Mouse (Mus musculus) lung, postnatal 14 days (tissue): ENCODE measurements around the gene Rgs11.
A peak's percentile ranks its signal among the peaks of the same experiment; 100 is the strongest.
"Not testable (repeated sequence)": the region's sequence is repeated elsewhere in the genome, so short reads cannot be mapped to it uniquely, and the experiment has no call there.

Experiments
- DNase-seq: peaks from one replicate; pipeline ENCODE4 v3.0.0; 2021

Gene Rgs11

DNA sequence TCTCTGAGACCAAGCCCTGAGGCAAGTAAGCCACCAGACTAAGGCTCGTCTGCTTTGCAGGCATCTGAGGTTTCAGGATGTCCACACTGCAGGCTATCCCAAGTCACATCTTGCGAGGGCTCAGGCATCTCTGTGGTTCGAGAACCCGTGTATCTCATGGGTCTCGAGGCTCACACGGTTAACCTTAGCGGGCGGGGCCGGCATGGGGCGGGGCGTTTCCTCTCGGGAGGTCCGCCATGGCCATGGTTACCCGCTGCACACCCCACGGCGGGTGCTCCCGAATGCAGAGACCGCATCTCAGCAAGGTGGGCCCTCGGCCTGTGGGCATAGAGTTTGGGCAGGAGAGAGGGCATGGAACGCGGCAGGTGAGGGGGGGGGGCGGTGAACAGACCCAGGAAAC lies at the start of gene Rgs11:
TSS of gene Rgs11 (plus strand) at position 215 of the 400 bp plus-strand sequence.
- DNase-seq, result peak; percentile 48

GRCm38 (mm10) chr17:26162736-26163135 lies 40.0 kb upstream of the Rgs11 start:
- DNase-seq, result no peak

- no peak for DNase-seq
These were observed 34.7 kb upstream of the Rgs11 start for GRCm38 (mm10) chr17:26168039-26168438.

DNA sequence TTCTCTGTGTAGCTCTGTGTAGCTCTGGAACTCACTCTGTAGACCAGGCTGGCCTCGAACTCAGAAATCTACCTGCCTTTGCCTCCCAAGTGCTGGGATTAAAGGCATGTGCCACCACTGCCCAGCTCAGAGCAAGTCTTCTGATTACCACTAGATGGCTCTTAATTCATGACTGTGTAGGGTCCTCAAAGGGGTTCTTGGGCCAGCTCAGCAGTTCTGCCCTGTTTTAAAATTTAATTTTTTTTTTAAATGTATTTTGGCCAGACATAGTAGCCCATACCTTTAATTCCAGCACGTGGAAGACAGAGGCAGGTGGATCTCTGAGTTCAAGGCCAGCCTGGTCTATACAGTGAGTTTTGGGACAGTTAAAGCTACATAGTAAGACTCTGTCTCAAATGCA lies 27.5 kb upstream of the Rgs11 start:
- DNase-seq, result not testable (repeated sequence)

DNA sequence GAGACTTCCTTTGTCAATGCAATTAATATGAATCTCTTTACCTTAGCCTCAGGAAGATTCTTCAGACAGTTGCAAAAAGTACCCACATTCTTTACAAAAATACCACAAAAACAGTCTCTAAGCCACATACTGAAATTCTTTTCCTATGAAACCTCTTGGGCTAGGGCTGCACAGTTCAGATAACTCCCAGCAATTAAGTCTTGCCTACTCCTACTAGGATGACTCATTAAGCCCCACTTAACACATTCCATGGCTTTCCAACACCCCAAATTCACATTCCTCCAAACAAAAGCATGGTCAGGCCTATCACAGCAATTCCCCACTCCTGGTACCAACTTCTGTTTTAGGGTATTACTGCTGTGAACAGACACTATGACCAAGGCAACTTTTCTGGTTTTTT lies 24.1 kb upstream of the Rgs11 start:
- DNase-seq, result no peak

DNA sequence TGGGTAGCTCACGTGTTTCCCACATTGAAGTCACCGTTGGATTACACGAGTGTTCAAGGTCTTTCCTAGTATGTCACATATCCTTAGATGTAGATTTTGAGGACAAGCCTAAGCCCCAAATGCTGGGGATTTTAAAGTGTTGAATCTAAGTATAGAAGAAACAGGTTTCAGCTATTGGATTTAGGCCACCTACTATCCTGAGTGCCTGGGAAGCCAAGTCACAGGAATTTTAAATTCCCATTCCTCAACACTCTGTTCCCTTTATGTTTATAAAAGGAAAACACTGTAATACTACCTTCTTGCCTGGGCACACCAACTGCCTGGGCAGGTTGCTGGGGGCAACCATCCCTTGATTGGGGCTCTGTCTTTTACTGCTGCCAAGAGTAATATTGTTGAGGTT lies 21.6 kb upstream of the Rgs11 start:
- DNase-seq, result no peak

DNA sequence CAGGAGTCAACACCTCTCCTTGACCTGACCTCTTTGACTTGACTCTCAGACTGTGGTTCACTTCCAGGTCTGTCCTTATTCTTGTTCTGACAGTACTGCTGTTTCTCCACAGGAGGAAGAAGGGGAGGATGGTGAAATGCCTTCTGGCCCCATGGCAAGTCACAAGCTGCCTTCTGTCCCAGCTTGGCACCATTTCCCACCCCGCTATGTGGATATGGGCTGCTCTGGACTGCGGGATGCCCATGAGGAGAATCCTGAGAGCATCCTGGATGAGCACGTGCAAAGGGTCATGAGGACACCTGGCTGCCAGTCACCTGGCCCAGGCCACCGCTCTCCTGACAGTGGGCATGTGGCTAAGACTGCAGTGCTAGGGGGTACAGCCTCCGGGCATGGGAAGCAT lies 15.2 kb upstream of the Rgs11 start:
- DNase-seq, result no peak

DNA sequence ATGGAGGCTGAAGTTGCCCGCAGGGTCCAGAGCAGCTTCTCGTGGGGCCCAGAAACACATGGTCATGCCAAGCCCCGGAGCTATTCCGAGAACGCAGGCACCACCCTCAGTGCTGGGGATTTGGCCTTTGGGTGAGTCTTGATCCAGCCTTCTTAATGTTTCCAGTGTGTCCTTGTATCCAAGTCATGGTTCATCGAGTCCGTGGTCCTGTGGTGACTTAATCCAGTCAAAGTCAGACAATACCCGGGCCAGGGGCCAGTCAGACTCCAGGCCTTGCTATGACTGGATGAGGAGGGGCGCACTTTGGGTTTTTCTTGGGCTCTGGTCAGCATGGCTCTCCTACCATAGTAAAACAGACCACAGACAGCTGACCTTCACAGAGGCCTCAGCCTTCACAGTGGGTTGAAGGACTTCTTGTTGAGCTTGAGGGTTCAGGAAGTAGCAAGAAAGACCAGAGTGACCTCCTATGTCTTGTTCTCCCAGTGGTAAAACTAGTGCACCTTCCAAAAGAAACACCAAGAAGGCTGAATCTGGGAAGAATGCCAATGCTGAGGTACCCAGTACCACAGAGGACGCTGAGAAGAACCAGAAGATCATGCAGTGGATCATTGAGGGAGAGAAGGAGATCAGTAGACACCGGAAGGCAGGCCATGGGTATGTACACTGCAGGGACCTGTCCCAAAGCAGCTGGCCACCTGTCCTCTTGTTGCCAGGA lies 14.5 kb upstream of the Rgs11 start:
- DNase-seq, result no peak

- DNase-seq, result not testable (repeated sequence)
These were observed 11.3 kb upstream of the Rgs11 start for GRCm38 (mm10) chr17:26191486-26191885.

DNA sequence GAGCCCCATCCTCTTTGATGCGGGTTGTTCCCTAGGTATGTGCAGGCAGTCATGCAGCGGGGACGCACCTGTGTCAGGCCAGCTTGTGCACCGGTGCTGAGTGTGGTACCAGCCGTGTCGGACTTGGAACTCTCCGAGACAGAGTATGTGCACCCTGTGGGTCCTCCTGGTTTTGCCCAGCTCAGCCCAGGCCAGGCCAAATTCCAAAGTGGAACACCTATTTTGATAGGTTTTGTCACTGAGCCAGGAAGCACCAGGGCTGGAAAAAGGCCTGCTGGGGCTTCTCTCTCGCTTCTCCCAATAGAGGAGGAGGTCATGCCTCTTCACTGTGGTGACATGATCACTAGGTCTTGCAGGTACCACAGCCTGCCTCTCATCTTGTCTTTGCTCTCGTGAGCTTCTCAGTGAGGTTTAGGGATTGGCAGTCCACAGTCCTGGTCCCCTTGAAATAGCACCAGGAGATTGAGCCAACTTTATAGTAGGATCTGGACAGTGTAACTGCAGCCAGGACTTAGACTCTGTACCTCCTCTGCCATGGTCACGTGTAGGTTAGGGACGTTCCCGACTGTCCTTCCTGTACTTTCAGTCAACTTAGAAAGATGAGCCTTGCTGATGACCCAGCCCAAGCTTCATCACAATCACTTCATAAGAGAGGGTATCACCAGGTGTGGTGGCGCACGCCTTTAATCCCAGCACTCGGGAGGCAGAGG lies 10.1 kb upstream of the Rgs11 start:
- DNase-seq, result no peak

DNA sequence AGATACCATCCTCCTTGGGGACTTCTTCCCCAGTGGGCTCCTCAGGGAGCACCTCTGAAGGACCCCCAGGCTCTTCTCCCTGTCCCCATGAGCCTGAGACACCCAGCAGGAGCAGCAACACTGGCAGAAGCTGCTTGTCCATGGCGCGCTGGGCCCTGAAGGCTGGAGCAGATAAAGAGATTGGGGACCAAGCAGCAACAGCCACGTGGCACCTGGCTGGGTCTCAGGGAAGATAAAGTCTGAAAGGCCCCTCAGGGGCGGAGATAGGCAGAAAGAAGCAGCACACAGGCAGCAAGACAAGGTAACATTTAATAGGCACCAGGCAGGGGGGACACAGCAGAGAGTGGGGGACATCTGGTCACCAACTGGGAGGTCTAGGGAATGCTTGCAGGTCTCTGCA lies 3.9 kb upstream of the Rgs11 start, which contains the start of gene Pdia2:
TSS of gene Pdia2 (minus strand) at position 196 of the 400 bp plus-strand sequence.
- DNase-seq, result no peak

GRCm38 (mm10) chr17:26200831-26201705 lies 1.7 kb upstream of the Rgs11 start:
- no peak for DNase-seq

DNA sequence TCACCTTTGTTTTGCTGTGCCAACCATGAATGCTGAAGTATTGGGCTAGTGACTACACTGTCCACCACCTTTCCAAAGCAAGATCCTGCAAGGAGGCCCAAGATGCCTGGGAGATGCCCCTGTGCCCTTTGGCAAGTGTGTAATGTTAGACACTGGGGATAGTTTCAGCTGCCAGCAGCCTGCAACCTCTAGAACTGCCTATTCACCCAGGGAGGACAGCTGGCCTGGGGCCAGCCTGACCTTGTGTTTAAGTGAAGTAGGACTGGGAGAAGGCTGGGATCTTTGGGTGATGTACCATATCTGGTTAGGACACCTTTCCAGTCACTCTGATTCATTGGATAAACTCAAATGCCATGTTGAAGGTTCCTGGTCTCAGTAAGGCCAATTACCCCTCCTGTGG lies 753 bp upstream of the Rgs11 start:
- DNase-seq, result no peak

DNA sequence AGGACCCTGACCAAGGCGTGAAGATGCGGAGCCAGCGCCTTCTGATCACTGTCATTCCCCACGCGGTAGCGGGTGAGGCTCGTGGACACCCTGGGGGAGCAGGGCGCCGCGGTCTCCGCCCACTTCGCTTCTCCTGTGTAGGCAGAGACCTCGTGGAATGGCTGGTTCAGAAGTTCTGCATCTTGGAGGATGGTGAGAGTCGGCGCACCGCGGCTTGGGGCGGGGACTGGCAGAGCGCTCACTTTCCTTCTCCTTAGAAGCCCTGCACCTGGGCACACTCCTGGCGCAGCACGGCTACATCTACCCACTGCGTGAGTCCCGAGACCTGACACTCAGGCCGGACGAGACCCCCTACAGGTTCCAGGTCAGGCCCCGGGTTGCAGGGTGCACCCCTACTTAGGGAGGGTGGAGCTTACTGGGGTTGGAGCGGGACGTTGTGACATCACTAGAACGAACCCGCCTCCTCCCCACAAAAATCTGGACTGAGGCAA lies 615 bp downstream of the Rgs11 start:
- peak; percentile 35 for DNase-seq

DNA sequence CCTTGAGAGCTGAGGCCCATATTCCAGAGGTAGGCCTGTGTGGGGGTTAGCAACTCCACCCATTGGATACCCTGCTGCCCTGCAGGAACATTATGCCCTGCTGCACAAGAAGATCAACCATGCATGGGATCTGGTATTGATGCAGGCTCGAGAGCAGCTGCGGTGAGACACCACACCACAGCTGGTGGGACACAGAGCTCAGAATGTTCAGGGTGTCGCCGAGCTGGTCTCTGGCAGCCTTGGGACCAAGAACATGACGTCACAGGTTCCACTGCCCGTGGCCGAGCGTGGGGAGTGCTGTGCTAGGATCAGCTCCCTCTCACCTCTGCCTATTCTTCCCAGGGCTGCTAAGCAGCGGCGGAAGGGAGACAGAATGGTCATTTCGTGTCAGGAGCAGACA lies 2.0 kb downstream of the Rgs11 start:
- DNase-seq, result no peak

DNA sequence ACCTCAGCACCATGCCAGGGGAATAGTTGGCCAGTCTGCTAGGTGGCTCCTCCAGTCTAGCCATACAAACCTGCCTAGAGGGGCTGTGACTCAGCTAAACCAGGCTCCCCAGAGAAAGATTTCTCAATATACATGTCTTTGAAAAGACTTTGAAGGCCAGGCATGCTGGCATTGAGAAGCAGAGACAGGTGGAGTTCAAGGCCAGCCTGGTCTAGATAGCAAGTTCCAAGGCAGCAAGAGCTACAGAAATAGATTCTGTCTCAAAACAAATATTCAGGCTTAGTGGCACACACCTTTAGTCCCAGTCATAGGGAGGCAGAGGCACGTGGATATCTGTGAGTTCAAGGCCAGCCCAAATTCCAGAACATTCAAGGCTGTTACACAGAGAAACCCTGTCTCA lies 3.6 kb downstream of the Rgs11 start:
- DNase-seq, result no peak

DNA sequence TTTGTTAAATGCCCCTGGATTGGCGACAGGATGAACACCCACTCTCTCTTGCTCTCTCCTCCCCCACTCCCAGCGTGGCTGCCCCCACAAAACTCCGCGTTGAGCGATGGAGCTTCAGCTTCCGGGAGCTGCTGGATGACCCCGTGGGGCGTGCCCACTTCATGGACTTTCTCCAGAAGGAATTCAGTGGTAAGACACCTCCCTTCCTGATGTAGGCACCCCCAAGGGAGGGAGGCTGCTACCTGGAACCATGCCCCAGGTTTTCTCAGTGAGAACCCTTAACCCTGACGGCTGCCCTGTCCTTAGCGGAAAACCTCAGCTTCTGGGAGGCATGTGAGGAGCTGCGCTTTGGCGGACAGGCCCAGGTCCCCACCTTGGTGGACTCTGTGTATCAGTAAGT lies 4.9 kb downstream of the Rgs11 start, which contains the start of gene Arhgdig:
TSS of gene Arhgdig (minus strand) at position 101 of the 400 bp plus-strand sequence.
- no peak for DNase-seq

- no peak for DNase-seq
These were observed 9.5 kb downstream of the Rgs11 start for GRCm38 (mm10) chr17:26212241-26212640.

GRCm38 (mm10) chr17:26212681-26213080 lies 9.9 kb downstream of the Rgs11 start:
- DNase-seq, result no peak

- no peak for DNase-seq
These were observed 18.8 kb downstream of the Rgs11 start for GRCm38 (mm10) chr17:26221508-26221907.

DNA sequence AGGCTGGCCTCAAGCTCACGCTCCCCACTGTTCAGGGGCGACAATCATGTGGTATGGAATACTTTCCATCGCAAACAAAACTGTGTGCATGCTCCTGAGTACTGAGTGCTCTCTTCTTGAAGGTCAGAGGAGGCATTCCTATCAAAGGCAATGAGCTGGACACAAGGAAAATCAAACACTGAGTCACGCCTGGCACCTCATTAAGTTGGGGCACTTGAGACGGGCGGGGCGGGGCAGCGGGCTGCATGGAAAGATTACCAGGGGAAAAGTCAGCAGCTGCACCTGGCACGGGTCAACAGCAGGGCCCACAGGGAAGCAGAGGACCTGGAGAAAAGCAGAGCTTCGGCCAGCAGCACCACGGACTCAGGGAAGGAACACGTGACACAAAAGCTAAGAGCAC lies 22.4 kb downstream of the Rgs11 start:
- peak; percentile 53 for DNase-seq

- no peak for DNase-seq
These were observed 27.0 kb downstream of the Rgs11 start for GRCm38 (mm10) chr17:26229776-26230175.

GRCm38 (mm10) chr17:26231156-26231555 lies 28.4 kb downstream of the Rgs11 start:
- DNase-seq, result no peak
